Mouse (Mus musculus) limb, embryonic 15.5 days (tissue): Measurements from ENCODE around the gene Cd9. TPM values are rescaled to one million over a fixed set of nuclear protein-coding genes. Genes with fewer than 3 reads are reported as not detected.
A peak's percentile ranks its signal among the peaks of the same experiment; 100 is the strongest.

Source experiments
- ATAC-seq: fragments of 200-750 bp; cut with Nextera tagmentation; 2 replicates; pipeline ENCODE4 v1.8.0; 2017; ENCODE audit warnings: low read depth, moderate TSS enrichment; ENCODE audit not compliant: insufficient number of reproducible peaks, low FRiP score, low TSS enrichment
- H3K27ac ChIP-seq: fragments of 300-500 bp; sonication (generic); 2 replicates; pipeline ENCODE4 v1.5.1; 2015; ENCODE audit warnings: moderate library complexity, mild to moderate bottlenecking, inconsistent platforms
- H3K27me3 ChIP-seq: fragments of 300-500 bp; sonication (generic); 2 replicates; pipeline ENCODE4 v1.6.1; 2015; ENCODE audit warnings: inconsistent platforms
- H3K36me3 ChIP-seq: fragments of 300-500 bp; sonication (generic); 2 replicates; pipeline ENCODE4 v1.6.1; 2015; ENCODE audit warnings: inconsistent platforms
- H3K4me1 ChIP-seq: fragments of 300-500 bp; sonication (generic); 2 replicates; pipeline ENCODE4 v1.6.1; 2015; ENCODE audit warnings: inconsistent platforms
- H3K4me2 ChIP-seq: fragments of 300-500 bp; sonication (generic); 2 replicates; pipeline ENCODE4 v1.6.1; 2015; ENCODE audit warnings: mild to moderate bottlenecking, inconsistent platforms
- H3K4me3 ChIP-seq: fragments of 300-500 bp; sonication (generic); 2 replicates; pipeline ENCODE4 v1.5.1; 2015; ENCODE audit warnings: mild to moderate bottlenecking, inconsistent platforms
- H3K9ac ChIP-seq: fragments of 300-500 bp; sonication (generic); 2 replicates; pipeline ENCODE4 v1.6.1; 2015; ENCODE audit warnings: inconsistent platforms
- H3K9me3 ChIP-seq: fragments of 300-500 bp; sonication (generic); 2 replicates; pipeline ENCODE4 v1.6.1; 2016; ENCODE audit warnings: inconsistent platforms
- WGBS: fragments of 180-500 bp; shearing (Covaris S2); methylation state at CpG from one replicate; pipeline ENCODE4 v1.1.7; 2015; 5-methylcytosine and 5-hydroxymethylcytosine counted together
- polyA plus RNA-seq: library from polyadenylated mRNA; unstranded; fragments of >200 nt; fragmentation: Nextera tagmentation; extraction: Ambion mirVana; gene quantifications from 2 replicates; pipeline ENCODE4 v1.2.1, GENCODE M21; 2015

Gene Cd9
- polyA plus RNA-seq, 1 experiment from 2014 or later, result 490 TPM

- H3K9me3 ChIP-seq, result no peaks in the 10 kb centered on the region
- H3K4me3 ChIP-seq, result no peak overlapping the region
- peaks cover 12% of the 10 kb centered on the region for H3K4me1 ChIP-seq
- no peak overlapping the region for H3K4me2 ChIP-seq
- ATAC-seq, result no peak
- peaks cover 11% of the 10 kb centered on the region for H3K36me3 ChIP-seq
- H3K27me3 ChIP-seq, result no peaks in the 10 kb centered on the region
- 57% methylated on average over 5 of the region's 5 CpGs for WGBS
- no peak overlapping the region for H3K27ac ChIP-seq
- H3K9ac ChIP-seq, result no peak overlapping the region
These were observed 40.3 kb downstream of the Cd9 start for GRCm38 (mm10) chr6:125454299-125454698.

GRCm38 (mm10) chr6:125447660-125448059, 46.9 kb downstream of the Cd9 start:
- no peak overlapping the region for H3K27ac ChIP-seq
- no peak overlapping the region for H3K4me3 ChIP-seq
- H3K4me2 ChIP-seq, result no peak overlapping the region
- peaks cover 9% of the 10 kb centered on the region for H3K4me1 ChIP-seq
- H3K9me3 ChIP-seq, result no peaks in the 10 kb centered on the region
- 70% methylated on average over 2 of the region's 2 CpGs for WGBS
- no peak for ATAC-seq
- no peak overlapping the region for H3K9ac ChIP-seq
- no peaks in the 10 kb centered on the region for H3K27me3 ChIP-seq
- no peaks in the 10 kb centered on the region for H3K36me3 ChIP-seq

- Histone ChIP-seq H3K27ac (no peak overlapping the region), H3K36me3 (no peaks in the 10 kb centered on the region), H3K4me3 (no peak overlapping the region), H3K4me2 (no peak overlapping the region), H3K27me3 (no peaks in the 10 kb centered on the region), H3K4me1 (peaks cover 14% of the 10 kb centered on the region), H3K9me3 (no peaks in the 10 kb centered on the region), H3K9ac (no peak overlapping the region)
- ATAC-seq, result 0 out of 2 replicates have a peak, but pooled peaks have one; percentile 44
- 32% methylated on average over 4 of the region's 4 CpGs for WGBS
These were observed 47.4 kb downstream of the Cd9 start for GRCm38 (mm10) chr6:125447205-125447604.

- H3K9me3 ChIP-seq, result no peaks in the 10 kb centered on the region
- H3K4me3 ChIP-seq, result no peak overlapping the region
- H3K4me1 ChIP-seq, result peaks cover 15% of the 10 kb centered on the region
- 75% methylated on average over 6 of the region's 6 CpGs for WGBS
- H3K36me3 ChIP-seq, result no peaks in the 10 kb centered on the region
- H3K4me2 ChIP-seq, result no peak overlapping the region
- H3K9ac ChIP-seq, result no peak overlapping the region
- H3K27me3 ChIP-seq, result no peaks in the 10 kb centered on the region
- H3K27ac ChIP-seq, result no peak overlapping the region
- ATAC-seq, result no peak
These were observed 49.2 kb downstream of the Cd9 start for GRCm38 (mm10) chr6:125445381-125445780.

GRCm38 (mm10) chr6:125442591-125442990, 52.0 kb downstream of the Cd9 start:
- Histone ChIP-seq H3K36me3 (no peaks in the 10 kb centered on the region), H3K27me3 (no peaks in the 10 kb centered on the region), H3K9me3 (no peaks in the 10 kb centered on the region), H3K4me2 (no peak overlapping the region), H3K9ac (no peak overlapping the region), H3K4me3 (no peak overlapping the region), H3K4me1 (peaks cover 12% of the 10 kb centered on the region), H3K27ac (no peak overlapping the region)
- 43% methylated on average over 10 of the region's 10 CpGs for WGBS
- no peak for ATAC-seq

- 96% methylated on average over 3 of the region's 3 CpGs for WGBS
These were observed 57.8 kb downstream of the Cd9 start for GRCm38 (mm10) chr6:125436753-125437152.

GRCm38 (mm10) chr6:125434735-125435518, 59.7 kb downstream of the Cd9 start:
- no peak for ATAC-seq
- H3K4me1 ChIP-seq, result peaks cover 18% of the 10 kb centered on the region

More at GRCm38 (mm10) chr6:125436753-125437152, 57.8 kb downstream of the Cd9 start:
- Histone ChIP-seq H3K4me3 (no peak overlapping the region), H3K9ac (no peak overlapping the region), H3K36me3 (no peaks in the 10 kb centered on the region), H3K4me2 (no peak overlapping the region), H3K9me3 (no peaks in the 10 kb centered on the region), H3K27me3 (no peaks in the 10 kb centered on the region), H3K27ac (no peak overlapping the region), H3K4me1 (0 out of 2 replicates have a peak, but pooled peaks cover 9% of the 10 kb centered on the region)
- no peak for ATAC-seq

GRCm38 (mm10) chr6:125433704-125434447, 60.7 kb downstream of the Cd9 start:
- WGBS, result 73% methylated on average over 6 of the region's 6 CpGs

More at GRCm38 (mm10) chr6:125434735-125435518, 59.7 kb downstream of the Cd9 start:
- H3K4me2 ChIP-seq, result no peak overlapping the region
- H3K27ac ChIP-seq, result 0 out of 2 replicates have a peak overlapping the region, but pooled peaks have one; percentile 9
- no peak overlapping the region for H3K4me3 ChIP-seq
- H3K9me3 ChIP-seq, result no peaks in the 10 kb centered on the region
- H3K27me3 ChIP-seq, result no peaks in the 10 kb centered on the region
- WGBS, result 53% methylated on average over 5 of the region's 5 CpGs
- H3K36me3 ChIP-seq, result no peaks in the 10 kb centered on the region
- H3K9ac ChIP-seq, result no peak overlapping the region

GRCm38 (mm10) chr6:125433257-125433656, 61.3 kb downstream of the Cd9 start:
- Histone ChIP-seq H3K27ac (no peak overlapping the region), H3K9me3 (no peaks in the 10 kb centered on the region), H3K4me1 (peaks cover 18% of the 10 kb centered on the region), H3K9ac (no peak overlapping the region), H3K4me3 (no peak overlapping the region), H3K27me3 (no peaks in the 10 kb centered on the region), H3K4me2 (no peak overlapping the region), H3K36me3 (no peaks in the 10 kb centered on the region)
- ATAC-seq, result no peak
- 56% methylated on average over 3 of the region's 3 CpGs for WGBS

More at GRCm38 (mm10) chr6:125433704-125434447, 60.7 kb downstream of the Cd9 start:
- Histone ChIP-seq H3K27ac (no peak overlapping the region), H3K27me3 (no peaks in the 10 kb centered on the region), H3K9me3 (no peaks in the 10 kb centered on the region), H3K4me1 (peaks cover 18% of the 10 kb centered on the region), H3K9ac (no peak overlapping the region), H3K4me2 (no peak overlapping the region), H3K4me3 (no peak overlapping the region), H3K36me3 (no peaks in the 10 kb centered on the region)
- ATAC-seq, result no peak

- H3K4me2 ChIP-seq, result no peak overlapping the region
- WGBS, result 70% methylated on average over 7 of the region's 7 CpGs
These were observed 62.1 kb downstream of the Cd9 start for GRCm38 (mm10) chr6:125432522-125432921.

GRCm38 (mm10) chr6:125430982-125431381, 63.6 kb downstream of the Cd9 start:
- Histone ChIP-seq H3K27ac (no peak overlapping the region), H3K9ac (no peak overlapping the region), H3K4me3 (no peak overlapping the region), H3K36me3 (no peaks in the 10 kb centered on the region), H3K4me2 (no peak overlapping the region), H3K9me3 (no peaks in the 10 kb centered on the region), H3K4me1 (peaks cover 30% of the 10 kb centered on the region), H3K27me3 (no peaks in the 10 kb centered on the region)
- no peak for ATAC-seq
- 68% methylated on average over 3 of the region's 3 CpGs for WGBS

More at GRCm38 (mm10) chr6:125432522-125432921, 62.1 kb downstream of the Cd9 start:
- Histone ChIP-seq H3K9ac (no peak overlapping the region), H3K4me1 (peaks cover 20% of the 10 kb centered on the region), H3K27ac (no peak overlapping the region), H3K36me3 (no peaks in the 10 kb centered on the region), H3K9me3 (no peaks in the 10 kb centered on the region), H3K27me3 (no peaks in the 10 kb centered on the region), H3K4me3 (no peak overlapping the region)
- no peak for ATAC-seq

GRCm38 (mm10) chr6:125430358-125430958, 64.1 kb downstream of the Cd9 start:
- H3K4me3 ChIP-seq, result no peak overlapping the region
- H3K4me1 ChIP-seq, result peaks cover 33% of the 10 kb centered on the region
- H3K27me3 ChIP-seq, result no peaks in the 10 kb centered on the region
- H3K9ac ChIP-seq, result no peak overlapping the region
- H3K36me3 ChIP-seq, result no peaks in the 10 kb centered on the region
- 14% methylated on average over 14 of the region's 14 CpGs for WGBS
- H3K9me3 ChIP-seq, result no peaks in the 10 kb centered on the region
- ATAC-seq, result no peak
- no peak overlapping the region for H3K4me2 ChIP-seq
- no peak overlapping the region for H3K27ac ChIP-seq
